In genomic region chr16:96230411-96230810, GRCm38 (mm10) we compare ENCODE assay signal across 9 mouse cellular contexts. TPM values are rescaled to one million over a fixed set of nuclear protein-coding genes. Genes with fewer than 3 reads are reported as not detected.
DNase-seq lines count a peak whose midpoint lies in the region; ATAC-seq and TF ChIP-seq lines count a peak whose summit lies in the region.
"Had no signal": no experiment of that assay in that cellular context is flagged by ENCODE, and none has a peak within 500 bp of the region (broad histone marks: within the 10 kb centered on the region; RNA-seq: fewer than 3 reads in every experiment).

No protein-coding gene starts in this region.

- H3K4me3 ChIP-seq in hindbrain, postnatal 0 days (ENCODE audit: low read length), result no peak overlapping the region
- H3K4me3 ChIP-seq: lung, embryonic 15.5 days had no signal

- no peak overlapping the region for H3K9ac ChIP-seq in hindbrain, postnatal 0 days (replicated peaks; ENCODE audit: low read length)
- H3K9ac ChIP-seq: lung, embryonic 15.5 days had no signal

- DNase-seq in R1 (ENCODE audit: low read depth, low spot score), result peak; percentile 76
- peak; percentile 81 for DNase-seq in cerebellum, adult 8-10 months
- DNase-seq in hindbrain, postnatal 0 days (ENCODE audit: low spot score), result peak; percentile 90
- peak; percentile 53 to 78 for DNase-seq in layer of hippocampus, postnatal 25 days (ENCODE audit: extremely low spot score in 1 of 2, low spot score in 1 of 2)
- peak; percentile 65 for DNase-seq in right cerebral cortex, postnatal 14 days

- peak; percentile 78 for ATAC-seq in frontal cortex, adult (ENCODE audit: low TSS enrichment)
- peak; percentile 91 for ATAC-seq in hindbrain, postnatal 0 days
- peak; percentile 95 for ATAC-seq in megakaryocyte progenitor cell, adult 5-6 weeks (replicated peaks; ENCODE audit: poor library complexity)
- no peak for ATAC-seq in erythroid progenitor cell, adult 5-6 weeks (replicated peaks; ENCODE audit: low FRiP score, poor library complexity, severe bottlenecking)

- H3K9me3 ChIP-seq in hindbrain, postnatal 0 days (ENCODE audit: low read length), result no peaks in the 10 kb centered on the region
- H3K9me3 ChIP-seq: lung, embryonic 15.5 days had no signal

- H3K27ac ChIP-seq in hindbrain, postnatal 0 days, result no peak overlapping the region
- H3K27ac ChIP-seq: lung, embryonic 15.5 days had no signal

- H3K4me2 ChIP-seq in hindbrain, postnatal 0 days (ENCODE audit: low read depth, low read length), result no peak overlapping the region
- H3K4me2 ChIP-seq: lung, embryonic 15.5 days had no signal

- H3K4me1 ChIP-seq in hindbrain, postnatal 0 days (ENCODE audit: insufficient read depth, low read length), result 0 out of 2 replicates have a peak, but pooled peaks cover 6% of the 10 kb centered on the region
- H3K4me1 ChIP-seq: lung, embryonic 15.5 days had no signal

- H3K36me3 ChIP-seq in hindbrain, postnatal 0 days (ENCODE audit: insufficient read depth, low read length), result no peaks in the 10 kb centered on the region
- H3K36me3 ChIP-seq: lung, embryonic 15.5 days had no signal

- WGBS in hindbrain, postnatal 0 days, result 27% methylated on average over 11 of the region's 11 CpGs

- no peaks in the 10 kb centered on the region for H3K27me3 ChIP-seq in hindbrain, postnatal 0 days (ENCODE audit: insufficient read depth, low read length)
- H3K27me3 ChIP-seq: lung, embryonic 15.5 days had no signal

- TF ChIP-seq CTCF in hindbrain, postnatal 0 days (IDR thresholded peaks at IDR 0.05; ENCODE audit: low read depth), result peak; percentile 93

RNA-seq across cellular contexts. Expression of gene B3galt5, which starts 5.2 kb away (rescaled TPM):
- 11.3 and 12.4 TPM in 2 replicates for total RNA-seq in hindbrain, postnatal 0 days (2014; rRNA removed)
- 7.3 and 7.9 TPM in 2 replicates for polyA plus RNA-seq in hindbrain, postnatal 0 days (2015; fragmentation: Nextera tagmentation; extraction: Ambion mirVana)
- 10 to 100 TPM; 35.7 to 47.2 TPM for total RNA-seq in layer of hippocampus, postnatal 25 days (2021)
- total RNA-seq in megakaryocyte progenitor cell, adult 5-6 weeks (2015), result 1.1 and 1.3 TPM in 2 replicates
- total RNA-seq in megakaryocyte progenitor cell, adult 5-6 weeks (2017), result 0.46 and 1.7 TPM in 2 replicates
- total RNA-seq in erythroid progenitor cell, adult 5-6 weeks (2015; ENCODE audit: low replicate concordance), result not detected in 2 replicates
- not detected in 2 replicates for total RNA-seq in erythroid progenitor cell, adult 5-6 weeks (2017; ENCODE audit: low replicate concordance)

RNA-seq across cellular contexts. Expression of gene Sh3bgr, which starts 30.2 kb away (rescaled TPM):
- total RNA-seq in hindbrain, postnatal 0 days (2014; rRNA removed), result 0.26 and 16.4 TPM in 2 replicates
- 5.9 and 7.4 TPM in 2 replicates for polyA plus RNA-seq in hindbrain, postnatal 0 days (2015; fragmentation: Nextera tagmentation; extraction: Ambion mirVana)
- 1 to 10 TPM; 2.3 to 2.7 TPM for total RNA-seq in layer of hippocampus, postnatal 25 days (2021)
- 0.78 TPM in 1 of 2 replicates, not detected in the other for total RNA-seq in megakaryocyte progenitor cell, adult 5-6 weeks (2015)
- not detected in 2 replicates for total RNA-seq in megakaryocyte progenitor cell, adult 5-6 weeks (2017)
- not detected in 2 replicates for total RNA-seq in erythroid progenitor cell, adult 5-6 weeks (2015; ENCODE audit: low replicate concordance)
- total RNA-seq in erythroid progenitor cell, adult 5-6 weeks (2017; ENCODE audit: low replicate concordance), result not detected in 2 replicates

RNA-seq across cellular contexts. Expression of gene Lca5l, which starts 38.3 kb away (rescaled TPM):
- 2.0 and 3.2 TPM in 2 replicates for total RNA-seq in hindbrain, postnatal 0 days (2014; rRNA removed)
- polyA plus RNA-seq in hindbrain, postnatal 0 days (2015; fragmentation: Nextera tagmentation; extraction: Ambion mirVana), result 1.9 and 2.3 TPM in 2 replicates
- 1 to 10 TPM; 1.5 to 2.3 TPM for total RNA-seq in layer of hippocampus, postnatal 25 days (2021)
- not detected in 2 replicates for total RNA-seq in megakaryocyte progenitor cell, adult 5-6 weeks (2015)
- total RNA-seq in megakaryocyte progenitor cell, adult 5-6 weeks (2017), result 0.42 TPM in 1 of 2 replicates, not detected in the other
- total RNA-seq in erythroid progenitor cell, adult 5-6 weeks (2015; ENCODE audit: low replicate concordance), result not detected in 2 replicates
- not detected in 2 replicates for total RNA-seq in erythroid progenitor cell, adult 5-6 weeks (2017; ENCODE audit: low replicate concordance)
